Mouse (Mus musculus) left cerebral cortex, adult 6 months (tissue): ENCODE results near the gene Wrnip1. TPM values are rescaled to one million over a fixed set of nuclear protein-coding genes. Genes with fewer than 3 reads are reported as not detected.

Experiments
- long read RNA-seq, 2 experiments: library from polyadenylated mRNA; unstranded; transcript quantifications; one replicate each; pipeline ENCODE4 v2.0.0; 2019 to 2020
- polyA plus RNA-seq: library from polyadenylated mRNA; unstranded; fragments of <200 nt; fragmentation: Nextera tagmentation; gene quantifications from 2 replicates; pipeline ENCODE4 v1.2.3, GENCODE M21; 2021

Wrnip1 gene
- polyA plus RNA-seq, result 20.5 and 48.2 TPM in 2 replicates
- long read RNA-seq, experiment 1, transcript Wrnip1-201 (7 exons, 2,633 nt), result major isoform, 175 of 189 reads
- long read RNA-seq, experiment 1, partial matches to known transcripts, result 8 of 189 reads
- long read RNA-seq, experiment 1, other reads (novel, unspliced or antisense), result 6 of 189 reads
- long read RNA-seq, experiment 2, transcript Wrnip1-201 (7 exons, 2,633 nt), result major isoform, 31 of 45 reads
- long read RNA-seq, experiment 2, partial matches to known transcripts, result 13 of 45 reads
- long read RNA-seq, experiment 2, other reads (novel, unspliced or antisense), result 0 of 45 reads

DNA sequence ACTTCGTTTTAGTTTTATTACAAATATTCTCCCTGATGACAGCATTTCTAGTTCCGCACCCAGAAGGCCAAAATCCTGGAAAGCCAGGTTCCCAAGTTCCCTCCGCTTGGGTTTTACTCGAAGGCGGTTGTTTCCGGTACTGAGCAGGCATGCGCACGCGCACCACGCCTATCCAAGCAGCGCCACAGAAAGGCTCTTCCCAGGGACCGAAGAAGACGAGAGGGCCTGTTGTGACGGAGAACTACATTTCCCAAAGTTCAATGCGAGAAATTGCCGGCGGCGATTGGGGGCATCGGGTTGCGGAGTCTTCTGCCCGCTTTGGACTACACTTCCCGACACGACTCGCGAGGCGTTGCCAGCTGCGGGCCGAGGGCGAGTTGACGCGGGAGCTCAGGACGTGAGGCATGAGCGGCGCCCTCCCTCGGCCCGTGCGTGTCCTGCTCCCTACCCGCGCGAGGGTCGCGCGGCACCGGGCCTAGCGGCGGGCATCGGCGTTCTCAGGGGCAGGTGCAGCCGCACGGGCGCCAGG, at the start of gene Wrnip1:
Wrnip1 (plus strand) TSS at position 346 of the 529 bp plus-strand sequence.

DNA sequence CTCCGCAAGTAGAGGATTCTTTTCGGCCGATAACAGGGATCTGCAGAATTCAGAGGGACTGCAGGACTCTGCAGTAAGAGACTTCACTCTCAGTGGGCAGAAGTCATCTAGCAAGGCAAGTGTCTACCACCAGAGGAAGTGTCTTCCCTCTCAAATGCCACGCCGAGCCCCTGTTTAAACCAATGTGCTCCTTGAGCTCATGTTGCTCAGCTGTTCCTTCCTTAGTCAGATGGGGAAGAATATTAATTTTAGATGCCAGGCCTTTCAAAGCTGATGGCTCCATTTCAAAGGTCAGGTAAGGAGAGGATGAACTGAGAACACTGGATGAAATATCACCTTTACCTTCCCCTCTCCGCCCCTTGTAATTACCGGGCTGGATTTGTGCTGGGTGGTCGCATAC, 18.0 kb upstream of the Wrnip1 start, which contains the start of gene Mylk4:
Mylk4 (minus strand) TSS at position 139 of the 400 bp plus-strand sequence.

DNA sequence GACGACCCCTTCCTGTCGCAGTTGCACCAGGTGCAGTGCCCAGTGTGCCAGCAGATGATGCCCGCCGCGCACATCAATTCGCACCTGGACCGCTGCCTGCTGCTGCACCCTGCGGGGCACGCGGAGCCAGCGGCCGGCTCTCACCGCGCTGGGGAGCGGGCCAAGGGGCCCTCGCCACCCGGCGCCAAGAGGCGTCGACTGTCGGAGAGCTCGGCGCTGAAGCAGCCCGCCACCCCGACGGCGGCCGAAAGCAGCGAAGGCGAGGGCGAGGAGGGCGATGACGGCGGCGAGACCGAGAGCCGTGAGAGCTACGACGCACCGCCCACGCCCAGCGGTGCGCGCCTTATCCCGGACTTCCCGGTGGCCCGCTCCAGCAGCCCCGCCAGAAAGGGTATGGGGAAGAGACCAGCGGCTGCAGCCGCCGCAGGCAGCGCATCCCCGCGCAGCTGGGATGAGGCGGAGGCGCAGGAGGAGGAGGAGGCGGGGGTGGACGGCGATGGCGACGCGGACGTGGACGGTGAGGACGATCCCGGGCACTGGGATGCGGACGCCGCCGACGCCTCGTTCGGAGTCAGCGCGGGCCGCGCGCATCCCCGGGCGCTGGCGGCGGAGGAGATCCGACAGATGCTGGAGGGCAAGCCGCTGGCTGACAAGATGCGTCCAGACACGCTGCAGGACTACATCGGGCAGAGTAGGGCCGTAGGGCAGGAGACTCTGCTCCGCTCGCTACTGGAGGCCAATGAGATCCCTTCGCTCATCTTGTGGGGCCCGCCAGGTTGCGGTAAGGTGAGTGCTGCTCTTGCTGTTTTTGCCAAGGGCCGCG, 632 bp downstream of the Wrnip1 start, which contains the start of gene D930007J09Rik:
D930007J09Rik (minus strand) TSS at position 591 of the 823 bp plus-strand sequence.

DNA sequence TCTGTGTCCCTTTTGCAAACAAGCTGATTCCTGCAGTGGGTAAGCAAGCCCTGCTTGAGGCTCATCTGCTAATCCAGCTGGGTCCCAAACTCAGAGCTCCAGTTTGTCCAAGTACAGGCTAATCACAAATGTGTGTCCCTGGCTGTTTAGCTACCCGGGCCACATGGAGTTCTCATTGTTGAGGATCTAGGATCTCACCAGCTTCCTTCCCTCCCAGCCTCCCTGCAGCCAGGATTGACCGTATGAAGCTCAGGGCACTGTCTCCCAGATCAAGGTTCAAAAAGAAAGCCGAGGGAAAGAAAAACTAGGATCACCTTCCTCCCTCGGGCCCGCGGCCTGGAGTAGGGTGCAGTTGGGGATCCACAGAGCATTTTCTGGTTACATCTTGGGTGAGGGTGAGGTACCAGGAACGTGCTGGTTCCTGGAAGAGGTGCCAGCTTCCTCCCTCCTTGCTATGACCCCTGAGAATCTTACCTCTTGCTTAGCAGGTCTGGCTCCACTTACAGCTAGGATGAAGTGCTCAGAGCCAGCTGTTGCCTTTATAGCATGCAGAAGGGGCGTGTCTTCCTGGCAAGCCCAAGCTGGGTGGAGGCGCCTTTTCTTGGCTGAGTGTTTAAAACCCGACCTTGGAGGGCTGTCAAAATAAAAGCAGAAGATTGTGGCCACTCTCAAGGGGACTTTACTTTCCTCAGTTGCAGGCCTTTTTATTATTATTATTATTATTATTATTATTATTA, 49.0 kb downstream of the Wrnip1 start, which contains the start of gene Serpinb1a:
Serpinb1a (minus strand) TSS at position 518 of the 737 bp plus-strand sequence.

Other genes with a start within 250 kb of the Wrnip1 start
- 0.13 TPM in 1 of 2 replicates, not detected in the other for gene Mylk4, start 18.1 kb upstream of the Wrnip1 start, polyA plus RNA-seq
- gene D930007J09Rik, start 811 bp downstream of the Wrnip1 start, polyA plus RNA-seq, result not detected in 2 replicates
- gene Serpinb1a, start 49.1 kb downstream of the Wrnip1 start, polyA plus RNA-seq, result 16.1 and 23.8 TPM in 2 replicates
- gene Serpinb1c, start 96.2 kb downstream of the Wrnip1 start, polyA plus RNA-seq, result not detected in 2 replicates
- 1.9 and 2.0 TPM in 2 replicates for gene Serpinb6b, start 163.2 kb downstream of the Wrnip1 start, polyA plus RNA-seq
- gene Serpinb9, start 201.2 kb downstream of the Wrnip1 start, polyA plus RNA-seq, result 3.8 and 4.6 TPM in 2 replicates
- 0.03 TPM in 1 of 2 replicates, not detected in the other for gene Serpinb9b, start 225.4 kb downstream of the Wrnip1 start, polyA plus RNA-seq